Mouse (Mus musculus) heart, embryonic 10.5 days (tissue): ENCODE measurements at regions not wholly inside any gene's neighbourhood (a gene's known extent, or its start where the extent isn't known, plus 50 kb on each side); places are given as distances from the start of the nearest gene placed in this dataset.

Experiments used
- DNase-seq: peaks from one replicate; pipeline ENCODE4 v3.0.0-alpha.2; 2017; ENCODE audit warnings: low spot score
- H3K27ac ChIP-seq: fragments of 300-500 bp; sonication (generic); 2 replicates; pipeline ENCODE4 v1.5.1; 2016; ENCODE audit warnings: mild to moderate bottlenecking
- H3K27me3 ChIP-seq: fragments of 300-500 bp; sonication (generic); 2 replicates; pipeline ENCODE4 v1.6.1; 2016; ENCODE audit warnings: mild to moderate bottlenecking; ENCODE audit not compliant: poor library complexity, insufficient read depth, severe bottlenecking
- H3K36me3 ChIP-seq: fragments of 300-500 bp; sonication (generic); 2 replicates; pipeline ENCODE4 v1.6.1; 2016; ENCODE audit warnings: mild to moderate bottlenecking, moderate library complexity
- H3K4me1 ChIP-seq: fragments of 300-500 bp; sonication (generic); 2 replicates; pipeline ENCODE4 v1.6.1; 2016; ENCODE audit warnings: mild to moderate bottlenecking
- H3K4me3 ChIP-seq: fragments of 300-500 bp; sonication (generic); 2 replicates; pipeline ENCODE4 v1.5.1; 2016; ENCODE audit warnings: mild to moderate bottlenecking, moderate library complexity
- H3K9me3 ChIP-seq: fragments of 300-500 bp; sonication (generic); 2 replicates; pipeline ENCODE4 v1.6.1; 2016; ENCODE audit warnings: mild to moderate bottlenecking, moderate library complexity
- WGBS: fragments of 180-500 bp; shearing (Covaris S2); methylation state at CpG from one replicate; pipeline ENCODE4 v1.1.7; 2016; 5-methylcytosine and 5-hydroxymethylcytosine counted together

- Histone ChIP-seq H3K9me3 (no peaks in the 10 kb centered on the region), H3K27me3 (no peaks in the 10 kb centered on the region), H3K4me3 (no peak overlapping the region), H3K36me3 (no peaks in the 10 kb centered on the region), H3K4me1 (peaks cover 5% of the 10 kb centered on the region), H3K27ac (no peak overlapping the region)
- WGBS, result 72% methylated on average over 23 of the region's 23 CpGs
- DNase-seq, result no peak
Measured at GRCm38 (mm10) chr12:106288791-106289515, 278.9 kb downstream of the Vrk1 start.

- Histone ChIP-seq H3K36me3 (no peaks in the 10 kb centered on the region), H3K27ac (no peak overlapping the region), H3K27me3 (no peaks in the 10 kb centered on the region), H3K9me3 (no peaks in the 10 kb centered on the region), H3K4me1 (peaks cover 5% of the 10 kb centered on the region), H3K4me3 (no peak overlapping the region)
- DNase-seq, result no peak
- WGBS, result 77% methylated on average over 15 of the region's 15 CpGs
Measured at GRCm38 (mm10) chr12:106291476-106292046, 281.5 kb downstream of the Vrk1 start.

- Histone ChIP-seq H3K9me3 (no peaks in the 10 kb centered on the region), H3K27me3 (no peaks in the 10 kb centered on the region), H3K4me3 (no peak overlapping the region), H3K27ac (no peak overlapping the region), H3K4me1 (peaks cover 5% of the 10 kb centered on the region), H3K36me3 (no peaks in the 10 kb centered on the region)
- 69% methylated on average over 5 of the region's 5 CpGs for whole genome bisulfite sequencing
- DNase-seq, result no peak
Measured at GRCm38 (mm10) chr12:106293117-106293516, 283.1 kb downstream of the Vrk1 start.

- 63% methylated on average over 7 of the region's 7 CpGs for WGBS
- Histone ChIP-seq H3K27me3 (no peaks in the 10 kb centered on the region), H3K4me3 (no peak overlapping the region), H3K36me3 (no peaks in the 10 kb centered on the region), H3K9me3 (no peaks in the 10 kb centered on the region), H3K4me1 (peaks cover 1% of the 10 kb centered on the region), H3K27ac (no peak overlapping the region)
- no peak for DNase-seq
Measured at GRCm38 (mm10) chr12:106295596-106295995, 285.6 kb downstream of the Vrk1 start.

- 0 out of 2 replicates have a peak, but pooled peaks cover 4% of the 10 kb centered on the region for H3K27me3 ChIP-seq
- WGBS, result 48% methylated on average over 8 of the region's 8 CpGs
- H3K27ac ChIP-seq, result no peak overlapping the region
- no peaks in the 10 kb centered on the region for H3K4me1 ChIP-seq
- H3K9me3 ChIP-seq, result no peaks in the 10 kb centered on the region
- no peak for DNase-seq
- H3K4me3 ChIP-seq, result no peak overlapping the region
- no peaks in the 10 kb centered on the region for H3K36me3 ChIP-seq
Measured at GRCm38 (mm10) chr12:106302617-106303016, 292.6 kb downstream of the Vrk1 start.

DNA sequence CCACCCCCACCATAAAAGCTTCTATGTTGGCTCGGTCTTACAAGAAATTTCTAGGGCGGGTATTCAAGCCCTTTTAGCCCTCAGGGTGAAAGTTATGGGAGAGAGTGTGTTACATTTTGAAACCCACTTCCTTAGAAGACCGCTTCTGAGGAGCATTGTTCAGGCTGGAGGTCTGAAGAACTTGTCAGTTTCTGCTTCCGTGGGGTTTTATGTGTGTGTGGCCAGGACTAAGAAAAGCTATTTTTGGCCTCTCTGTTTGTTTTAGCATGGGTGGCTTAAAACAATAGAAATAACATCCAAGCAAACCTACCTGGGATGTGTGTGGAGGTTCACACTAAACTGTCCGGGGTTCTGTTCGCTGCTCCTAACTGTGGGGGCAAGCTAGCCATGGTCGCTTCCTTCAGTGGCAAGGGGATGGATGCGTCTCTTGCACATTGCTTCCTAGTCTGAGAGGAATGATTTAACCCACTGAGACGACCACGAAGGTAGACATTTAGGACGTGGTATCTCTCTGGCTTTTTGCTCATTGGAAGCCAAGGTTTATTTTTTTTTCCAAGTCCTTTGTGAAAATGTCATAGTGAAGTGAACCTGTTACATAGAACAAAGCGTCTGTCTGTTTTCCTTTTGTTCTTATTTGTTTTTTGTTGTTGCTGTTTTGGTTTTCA lies 298.4 kb downstream of the Vrk1 start:
- Histone ChIP-seq H3K27me3 (peaks cover 21% of the 10 kb centered on the region), H3K9me3 (no peaks in the 10 kb centered on the region), H3K27ac (no peak overlapping the region), H3K4me3 (no peak overlapping the region), H3K4me1 (no peaks in the 10 kb centered on the region; the same call in none of the 2 replicates), H3K36me3 (no peaks in the 10 kb centered on the region)
- no peak for DNase-seq
- 69% methylated on average over 12 of the region's 12 CpGs for WGBS

DNA sequence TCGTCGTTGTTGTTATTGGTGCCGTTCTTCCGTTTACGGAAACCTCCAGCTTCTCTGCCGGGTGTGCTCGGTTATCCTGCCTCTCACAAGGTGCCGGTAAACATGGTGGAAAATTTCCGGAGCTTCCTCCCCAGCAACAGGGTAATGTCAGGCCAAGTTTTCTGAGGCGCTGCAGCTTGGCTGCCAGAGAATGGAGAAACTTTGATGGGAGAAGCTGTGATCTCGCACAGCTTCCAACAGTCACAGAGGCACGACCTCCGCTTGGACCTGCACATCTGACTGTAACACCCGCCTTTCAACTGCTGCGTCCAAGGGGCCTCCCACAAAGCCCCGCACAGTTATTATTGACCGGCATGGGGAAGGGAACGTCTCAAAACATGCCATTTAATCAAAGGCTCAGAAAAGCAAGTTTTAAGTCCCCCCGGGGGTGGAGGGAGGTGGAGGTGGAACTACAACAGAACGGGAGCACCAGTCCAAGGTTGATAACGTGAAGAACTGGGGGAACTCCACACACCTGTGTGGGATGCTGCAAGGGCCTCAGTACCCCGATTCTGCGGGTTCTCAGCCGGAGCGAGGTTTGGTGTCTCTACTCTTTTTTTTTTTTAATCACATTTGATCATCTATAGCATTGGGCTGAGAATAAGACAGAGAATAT lies 299.1 kb downstream of the Vrk1 start:
- WGBS, result 77% methylated on average over 25 of the region's 25 CpGs
- no peaks in the 10 kb centered on the region; the same call in none of the 2 replicates for H3K4me1 ChIP-seq
- no peak for DNase-seq

GRCm38 (mm10) chr12:106310171-106310570 lies 300.1 kb downstream of the Vrk1 start:
- Histone ChIP-seq H3K4me3 (peak overlapping the region; percentile 65), H3K4me1 (no peaks in the 10 kb centered on the region; the same call in none of the 2 replicates)
- WGBS, result 36% methylated on average over 6 of the region's 6 CpGs

More for the DNA sequence above, 299.1 kb downstream of the Vrk1 start:
- Histone ChIP-seq H3K36me3 (no peaks in the 10 kb centered on the region), H3K9me3 (no peaks in the 10 kb centered on the region), H3K4me3 (no peak overlapping the region), H3K27me3 (peaks cover 21% of the 10 kb centered on the region), H3K27ac (no peak overlapping the region)

DNA sequence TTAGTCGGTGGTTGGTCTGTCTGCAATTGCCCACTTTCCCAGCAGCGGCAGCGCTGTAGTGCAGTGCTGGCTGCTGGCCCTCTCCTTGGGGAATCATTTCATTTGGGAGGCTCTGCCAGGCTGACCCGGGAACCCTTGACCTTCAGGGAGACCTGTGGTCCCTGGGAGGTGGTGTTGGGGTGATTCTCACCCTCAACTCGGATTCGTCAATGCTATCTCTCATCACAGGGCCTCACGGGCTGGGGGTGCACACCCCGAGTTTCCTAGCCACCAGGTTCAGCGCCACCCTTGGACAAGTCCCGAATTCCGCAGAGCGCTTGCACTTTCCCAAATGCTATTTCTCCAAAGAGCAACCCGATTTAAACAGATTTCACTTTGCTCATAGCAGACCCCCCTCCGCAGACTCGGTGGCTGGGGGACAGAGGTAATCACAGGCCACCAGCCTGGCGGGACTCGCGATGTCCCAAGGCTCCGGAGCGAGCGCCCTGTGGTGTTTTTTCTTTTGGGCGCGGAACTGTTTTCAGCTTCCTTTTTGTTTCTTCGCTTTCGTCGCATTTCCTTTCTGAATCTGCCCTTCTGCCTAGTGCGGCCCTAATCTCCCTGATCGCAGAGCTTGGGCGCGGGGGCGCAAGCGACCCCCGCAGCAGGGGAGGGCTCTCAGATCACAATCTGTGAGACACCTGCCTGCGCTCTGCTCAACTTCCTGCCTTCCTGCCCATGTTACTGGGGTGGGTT lies 300.7 kb downstream of the Vrk1 start:
- Histone ChIP-seq H3K4me3 (peak overlapping the region; percentile 65), H3K27ac (peak overlapping the region; percentile 70), H3K4me1 (no peaks in the 10 kb centered on the region; the same call in none of the 2 replicates), H3K9me3 (no peaks in the 10 kb centered on the region), H3K27me3 (peaks cover 21% of the 10 kb centered on the region), H3K36me3 (no peaks in the 10 kb centered on the region)
- DNase-seq, result no peak
- WGBS, result under 1% methylated on average over 34 of the region's 34 CpGs

More at GRCm38 (mm10) chr12:106310171-106310570, 300.1 kb downstream of the Vrk1 start:
- H3K27me3 ChIP-seq, result peaks cover 21% of the 10 kb centered on the region
- no peak for DNase-seq
- H3K27ac ChIP-seq, result no peak overlapping the region
- H3K9me3 ChIP-seq, result no peaks in the 10 kb centered on the region
- H3K36me3 ChIP-seq, result no peaks in the 10 kb centered on the region

DNA sequence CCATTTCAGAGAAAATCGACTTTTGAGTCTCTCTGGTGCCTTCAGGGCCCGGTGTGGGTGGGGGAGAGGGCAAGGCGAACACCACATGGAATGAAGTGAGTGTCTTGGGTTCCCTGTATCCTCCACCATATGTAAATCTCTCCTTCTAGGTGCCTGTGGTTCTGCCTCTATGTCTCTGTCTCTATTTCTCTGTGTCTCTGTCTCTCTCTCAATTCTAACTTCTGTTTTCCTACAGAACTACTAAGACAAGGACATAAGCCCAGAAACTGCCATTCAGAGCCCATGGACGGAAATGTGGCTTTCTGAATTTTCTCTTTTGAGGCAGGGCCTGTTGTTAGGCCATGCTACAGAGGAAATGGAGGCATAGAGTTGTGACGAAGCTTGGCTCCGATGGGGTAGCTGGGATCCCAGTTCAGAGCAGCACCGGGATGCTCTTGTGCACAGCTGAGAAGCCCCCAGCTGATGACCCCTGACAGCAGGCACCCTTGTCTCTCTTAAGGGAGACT lies 301.3 kb downstream of the Vrk1 start:
- H3K9me3 ChIP-seq, result no peaks in the 10 kb centered on the region
- DNase-seq, result no peak
- H3K36me3 ChIP-seq, result no peaks in the 10 kb centered on the region
- H3K4me3 ChIP-seq, result peak overlapping the region; percentile 65
- peaks cover 21% of the 10 kb centered on the region for H3K27me3 ChIP-seq
- no peaks in the 10 kb centered on the region; the same call in none of the 2 replicates for H3K4me1 ChIP-seq
- WGBS, result 50% methylated on average over 7 of the region's 7 CpGs
- H3K27ac ChIP-seq, result 0 out of 2 replicates have a peak overlapping the region, but pooled peaks have one; percentile 70

GRCm38 (mm10) chr12:106311831-106312600 lies 302.0 kb downstream of the Vrk1 start:
- DNase-seq, result no peak

More at GRCm38 (mm10) chr12:106311831-106312600, 302.0 kb downstream of the Vrk1 start:
- Histone ChIP-seq H3K9me3 (no peaks in the 10 kb centered on the region), H3K27me3 (peaks cover 21% of the 10 kb centered on the region), H3K36me3 (no peaks in the 10 kb centered on the region), H3K27ac (no peak overlapping the region), H3K4me3 (no peak overlapping the region), H3K4me1 (no peaks in the 10 kb centered on the region; the same call in none of the 2 replicates)
- 85% methylated on average over 17 of the region's 17 CpGs for WGBS
